Mouse (Mus musculus) lung, embryonic 15.5 days (tissue): ENCODE measurements around the gene Gng7. TPM values are rescaled to one million over a fixed set of nuclear protein-coding genes. Genes with fewer than 3 reads are reported as not detected.

Experiments
- ATAC-seq: fragments of 200-750 bp; cut with Nextera tagmentation; 2 replicates; pipeline ENCODE4 v1.8.0; 2017; ENCODE audit warnings: moderate number of reproducible peaks, borderline replicate concordance; ENCODE audit not compliant: low FRiP score, low TSS enrichment; ENCODE audit errors: extremely low read depth
- H3K27ac ChIP-seq: fragments of 300-500 bp; sonication (generic); 2 replicates; pipeline ENCODE4 v1.5.1; 2015; ENCODE audit warnings: moderate library complexity, mild to moderate bottlenecking, inconsistent platforms
- H3K27me3 ChIP-seq: fragments of 300-500 bp; sonication (generic); 2 replicates; pipeline ENCODE4 v1.6.1; 2015; ENCODE audit warnings: inconsistent platforms
- H3K36me3 ChIP-seq: fragments of 300-500 bp; sonication (generic); 2 replicates; pipeline ENCODE4 v1.6.1; 2015; ENCODE audit warnings: inconsistent platforms
- H3K4me1 ChIP-seq: fragments of 300-500 bp; sonication (generic); 2 replicates; pipeline ENCODE4 v1.6.1; 2015; ENCODE audit warnings: inconsistent platforms
- H3K4me2 ChIP-seq: fragments of 300-500 bp; sonication (generic); 2 replicates; pipeline ENCODE4 v1.6.1; 2015; ENCODE audit warnings: inconsistent platforms, mild to moderate bottlenecking, moderate library complexity
- H3K4me3 ChIP-seq: fragments of 300-500 bp; sonication (generic); 2 replicates; pipeline ENCODE4 v1.5.1; 2015; ENCODE audit warnings: mild to moderate bottlenecking, inconsistent platforms
- H3K9ac ChIP-seq: fragments of 300-500 bp; sonication (generic); 2 replicates; pipeline ENCODE4 v1.6.1; 2015; ENCODE audit warnings: inconsistent platforms
- H3K9me3 ChIP-seq: fragments of 300-500 bp; sonication (generic); 2 replicates; pipeline ENCODE4 v1.6.1; 2016; ENCODE audit warnings: inconsistent platforms
- WGBS: fragments of 180-500 bp; shearing (Covaris S2); methylation state at CpG from one replicate; pipeline ENCODE4 v1.1.7; 2015; 5-methylcytosine and 5-hydroxymethylcytosine counted together
- polyA plus RNA-seq: library from polyadenylated mRNA; unstranded; fragments of >200 nt; fragmentation: Nextera tagmentation; extraction: Ambion mirVana; gene quantifications from 2 replicates; pipeline ENCODE4 v1.2.1, GENCODE M21; 2015

The Gng7 gene
- polyA plus RNA-seq, 1 experiment from 2014 or later = 6.6 TPM

- 40% methylated on average over 28 of the region's 28 CpGs for WGBS
- no peak for ATAC-seq
These were observed 14.3 kb downstream of the Gng7 start for GRCm38 (mm10) chr10:81000197-81001062.

GRCm38 (mm10) chr10:80999362-81000196, 15.2 kb downstream of the Gng7 start:
- ATAC-seq = peak; percentile 56
- 22% methylated on average over 37 of the region's 37 CpGs for whole genome bisulfite sequencing
- H3K9me3 ChIP-seq = no peaks in the 10 kb centered on the region
- H3K4me1 ChIP-seq = peaks cover 12% of the 10 kb centered on the region
- H3K4me3 ChIP-seq = no peak overlapping the region
- H3K4me2 ChIP-seq = peak overlapping the region; percentile 29; the same call in 1 of the 2 replicates
- H3K27me3 ChIP-seq = peaks cover 29% of the 10 kb centered on the region
- H3K36me3 ChIP-seq = no peaks in the 10 kb centered on the region
- no peak overlapping the region for H3K9ac ChIP-seq
- no peak overlapping the region for H3K27ac ChIP-seq

More at GRCm38 (mm10) chr10:81000197-81001062, 14.3 kb downstream of the Gng7 start:
- no peak overlapping the region for H3K4me2 ChIP-seq
- no peak overlapping the region for H3K27ac ChIP-seq
- H3K9me3 ChIP-seq = no peaks in the 10 kb centered on the region
- H3K4me1 ChIP-seq = peaks cover 9% of the 10 kb centered on the region
- 0 out of 2 replicates have a peak overlapping the region, but pooled peaks have one; percentile 0 for H3K9ac ChIP-seq
- no peaks in the 10 kb centered on the region for H3K36me3 ChIP-seq
- peaks cover 24% of the 10 kb centered on the region for H3K27me3 ChIP-seq
- H3K4me3 ChIP-seq = no peak overlapping the region

- Histone ChIP-seq H3K27me3 (peaks cover 32% of the 10 kb centered on the region), H3K4me1 (peaks cover 12% of the 10 kb centered on the region), H3K9ac (no peak overlapping the region), H3K4me3 (no peak overlapping the region), H3K27ac (no peak overlapping the region), H3K36me3 (no peaks in the 10 kb centered on the region), H3K9me3 (no peaks in the 10 kb centered on the region), H3K4me2 (no peak overlapping the region)
- ATAC-seq = no peak
- 12% methylated on average over 12 of the region's 12 CpGs for WGBS
These were observed 16.0 kb downstream of the Gng7 start for GRCm38 (mm10) chr10:80998778-80999177.

- H3K27me3 ChIP-seq = peaks cover 32% of the 10 kb centered on the region
- no peak overlapping the region for H3K4me3 ChIP-seq
- H3K36me3 ChIP-seq = no peaks in the 10 kb centered on the region
- ATAC-seq = no peak
- 37% methylated on average over 14 of the region's 14 CpGs for WGBS
- H3K27ac ChIP-seq = no peak overlapping the region
- no peaks in the 10 kb centered on the region for H3K9me3 ChIP-seq
- peaks cover 12% of the 10 kb centered on the region for H3K4me1 ChIP-seq
- no peak overlapping the region for H3K9ac ChIP-seq
- H3K4me2 ChIP-seq = no peak overlapping the region
These were observed 16.7 kb downstream of the Gng7 start for GRCm38 (mm10) chr10:80998021-80998420.

GRCm38 (mm10) chr10:80997332-80997731, 17.4 kb downstream of the Gng7 start:
- Histone ChIP-seq H3K4me3 (no peak overlapping the region), H3K27me3 (peaks cover 32% of the 10 kb centered on the region), H3K9ac (no peak overlapping the region), H3K4me1 (peaks cover 12% of the 10 kb centered on the region), H3K9me3 (no peaks in the 10 kb centered on the region), H3K36me3 (no peaks in the 10 kb centered on the region), H3K4me2 (no peak overlapping the region), H3K27ac (no peak overlapping the region)
- WGBS = 76% methylated on average over 8 of the region's 8 CpGs
- ATAC-seq = no peak

GRCm38 (mm10) chr10:80996501-80996900, 18.2 kb downstream of the Gng7 start:
- Histone ChIP-seq H3K36me3 (no peaks in the 10 kb centered on the region), H3K4me2 (no peak overlapping the region), H3K9ac (no peak overlapping the region), H3K9me3 (no peaks in the 10 kb centered on the region), H3K27ac (no peak overlapping the region), H3K4me1 (peaks cover 12% of the 10 kb centered on the region), H3K27me3 (peaks cover 32% of the 10 kb centered on the region), H3K4me3 (no peak overlapping the region)
- ATAC-seq = no peak
- WGBS = 92% methylated on average over 8 of the region's 8 CpGs

- peaks cover 12% of the 10 kb centered on the region for H3K4me1 ChIP-seq
- WGBS = 8% methylated on average over 21 of the region's 21 CpGs
- 0 out of 2 replicates have a peak, but pooled peaks have one; percentile 17 for ATAC-seq
- no peak overlapping the region for H3K4me3 ChIP-seq
- H3K9me3 ChIP-seq = no peaks in the 10 kb centered on the region
- H3K9ac ChIP-seq = no peak overlapping the region
- no peak overlapping the region for H3K27ac ChIP-seq
- peak overlapping the region; percentile 37; the same call in 1 of the 2 replicates for H3K4me2 ChIP-seq
- H3K27me3 ChIP-seq = peaks cover 32% of the 10 kb centered on the region
- H3K36me3 ChIP-seq = no peaks in the 10 kb centered on the region
These were observed 19.6 kb downstream of the Gng7 start for GRCm38 (mm10) chr10:80995091-80995632.

GRCm38 (mm10) chr10:80994621-80995020, 20.1 kb downstream of the Gng7 start:
- Histone ChIP-seq H3K4me2 (0 out of 2 replicates have a peak overlapping the region, but pooled peaks have one; percentile 37), H3K27ac (no peak overlapping the region), H3K4me1 (peaks cover 9% of the 10 kb centered on the region)

GRCm38 (mm10) chr10:80993276-80993675, 21.5 kb downstream of the Gng7 start:
- no peak overlapping the region for H3K27ac ChIP-seq
- H3K4me2 ChIP-seq = no peak overlapping the region
- peaks cover 3% of the 10 kb centered on the region for H3K4me1 ChIP-seq
- no peaks in the 10 kb centered on the region for H3K9me3 ChIP-seq
- no peak overlapping the region for H3K4me3 ChIP-seq
- 62% methylated on average over 5 of the region's 5 CpGs for WGBS
- no peak for ATAC-seq
- no peak overlapping the region for H3K9ac ChIP-seq
- peaks cover 28% of the 10 kb centered on the region for H3K27me3 ChIP-seq
- H3K36me3 ChIP-seq = no peaks in the 10 kb centered on the region

More at GRCm38 (mm10) chr10:80994621-80995020, 20.1 kb downstream of the Gng7 start:
- no peak for ATAC-seq
- Histone ChIP-seq H3K36me3 (no peaks in the 10 kb centered on the region), H3K4me3 (no peak overlapping the region), H3K27me3 (peaks cover 31% of the 10 kb centered on the region), H3K9me3 (no peaks in the 10 kb centered on the region), H3K9ac (no peak overlapping the region)
- WGBS = 57% methylated on average over 4 of the region's 4 CpGs

- ATAC-seq = no peak
- H3K4me1 ChIP-seq = peaks cover 10% of the 10 kb centered on the region
- WGBS = 64% methylated on average over 1 of the region's 1 CpGs
- H3K27ac ChIP-seq = no peak overlapping the region
- no peak overlapping the region for H3K4me3 ChIP-seq
- peaks cover 21% of the 10 kb centered on the region for H3K27me3 ChIP-seq
- H3K36me3 ChIP-seq = no peaks in the 10 kb centered on the region
- H3K9me3 ChIP-seq = no peaks in the 10 kb centered on the region
- no peak overlapping the region for H3K4me2 ChIP-seq
- H3K9ac ChIP-seq = no peak overlapping the region
These were observed 22.8 kb downstream of the Gng7 start for GRCm38 (mm10) chr10:80991945-80992344.

- Histone ChIP-seq H3K27me3 (peaks cover 27% of the 10 kb centered on the region), H3K27ac (no peak overlapping the region), H3K9me3 (no peaks in the 10 kb centered on the region), H3K4me3 (no peak overlapping the region), H3K4me2 (no peak overlapping the region), H3K36me3 (no peaks in the 10 kb centered on the region), H3K4me1 (peaks cover 14% of the 10 kb centered on the region), H3K9ac (no peak overlapping the region)
- 11% methylated on average over 3 of the region's 3 CpGs for WGBS
- ATAC-seq = no peak
These were observed 23.7 kb downstream of the Gng7 start for GRCm38 (mm10) chr10:80991007-80991406.
